Mouse (Mus musculus): Measurements from ENCODE around the gene Rbfox1. TPM values are rescaled to one million over a fixed set of nuclear protein-coding genes. Genes with fewer than 3 reads are reported as not detected.

Rbfox1 gene
- polyA plus RNA-seq, 1 experiment from 2014 or later: 1.6 TPM

DNA sequence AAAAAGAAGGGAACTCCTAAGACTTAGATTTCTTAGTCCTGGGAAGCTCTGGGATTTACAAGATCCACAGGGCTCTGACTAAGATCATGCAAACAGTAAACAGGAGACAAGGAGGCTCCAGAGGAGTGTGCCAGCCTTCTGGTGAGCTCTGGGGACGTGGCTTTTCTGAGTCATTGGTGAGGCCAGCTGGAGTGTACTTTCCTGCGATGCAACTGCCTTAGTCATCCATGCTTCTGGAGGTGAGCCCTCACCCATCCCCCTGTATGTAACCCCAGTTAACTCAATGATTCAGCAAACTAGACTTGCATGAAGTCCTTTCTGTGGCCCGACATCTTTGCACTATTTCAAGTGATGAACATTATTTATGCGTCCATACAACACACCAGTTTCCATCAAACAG is 1078.4 kb downstream of the Rbfox1 start:
- 78% methylated on average over 4 of the region's 4 CpGs for WGBS
- no peaks in the 10 kb centered on the region for H3K36me3 ChIP-seq (ENCODE audit: control insufficient read depth, insufficient read depth, low read length)
- H3K9ac ChIP-seq (ENCODE audit: low read length): no peak overlapping the region
- H3K9me3 ChIP-seq (ENCODE audit: control insufficient read depth, low read length): no peaks in the 10 kb centered on the region
- no peak overlapping the region for H3K4me3 ChIP-seq (ENCODE audit: low read length)
- no peak overlapping the region for H3K27ac ChIP-seq (ENCODE audit: low read length)
- no peaks in the 10 kb centered on the region for H3K4me1 ChIP-seq (replicated peaks; ENCODE audit: control insufficient read depth, insufficient read depth, low read length)
- H3K27me3 ChIP-seq (ENCODE audit: control insufficient read depth, insufficient read depth, low read depth, low read length): no peaks in the 10 kb centered on the region
- H3K4me2 ChIP-seq (ENCODE audit: low read depth, low read length): no peak overlapping the region
- ATAC-seq (ENCODE audit: low read depth): no peak

DNA sequence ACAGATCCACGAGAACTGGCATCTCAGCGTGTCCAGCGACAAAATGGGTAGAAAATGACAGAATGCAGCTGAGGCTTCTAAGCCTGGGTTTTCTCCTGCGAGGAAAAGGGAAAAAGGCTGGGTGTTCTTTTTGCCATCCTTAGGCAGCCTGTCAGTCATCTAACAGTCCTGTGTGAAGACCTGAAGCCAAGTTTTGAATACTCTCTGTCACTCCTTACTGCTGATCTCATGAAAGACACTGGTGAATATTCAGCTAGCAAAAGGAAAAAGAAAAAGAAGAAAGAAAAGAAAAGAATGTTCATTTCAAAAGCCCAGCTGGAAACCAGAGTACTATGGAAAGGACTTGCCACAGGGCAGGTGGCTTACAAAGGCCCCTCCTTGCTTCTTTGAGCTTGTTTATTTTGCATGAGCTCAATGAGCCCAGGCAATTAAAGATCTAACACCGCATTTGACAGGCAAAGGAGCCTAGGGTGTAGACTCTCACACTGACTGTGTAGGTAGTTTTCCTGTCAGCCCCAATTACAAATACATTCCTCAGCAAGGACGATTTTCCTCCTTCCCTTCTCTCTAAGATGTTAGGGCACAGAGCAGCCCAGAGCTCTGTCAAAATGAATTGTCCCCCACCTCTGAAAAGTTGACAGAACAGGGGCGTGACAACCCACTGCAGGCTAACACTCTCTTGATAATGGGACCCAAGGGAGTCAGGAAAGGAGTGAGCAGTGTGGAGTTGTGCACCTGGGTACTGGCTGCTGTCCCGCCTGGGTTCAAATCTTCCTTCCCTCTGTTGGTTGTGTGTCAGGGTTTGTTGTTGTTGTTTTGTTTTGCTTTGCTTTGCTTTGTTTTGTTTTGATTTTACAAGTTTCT is 1079.8 kb downstream of the Rbfox1 start:
- Histone ChIP-seq H3K27ac (ENCODE audit: low read length) (no peak overlapping the region), H3K9ac (ENCODE audit: low read length) (no peak overlapping the region)
- 17% methylated on average over 8 of the region's 8 CpGs for WGBS

DNA sequence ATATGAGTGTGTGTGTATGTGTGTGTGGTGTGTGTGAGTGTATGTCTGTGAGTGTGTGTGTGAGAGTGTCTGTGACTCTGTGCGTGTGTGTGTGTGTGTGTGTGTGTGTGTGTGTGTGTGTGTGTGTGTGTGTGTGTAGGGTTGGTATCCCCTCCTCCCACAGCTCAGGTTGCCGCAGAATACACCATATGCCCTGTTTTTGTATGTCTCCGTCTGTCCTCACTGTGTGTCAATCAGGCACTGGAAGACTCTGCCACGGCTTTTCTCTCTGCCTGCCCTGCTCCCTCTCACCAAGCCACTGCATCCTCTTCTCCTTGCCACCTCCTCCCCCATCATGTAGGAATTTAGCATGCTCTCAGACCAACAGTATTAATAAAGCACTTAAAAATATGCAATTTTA is 1084.8 kb downstream of the Rbfox1 start:
- Histone ChIP-seq H3K36me3 (ENCODE audit: control insufficient read depth, insufficient read depth, low read length) (no peaks in the 10 kb centered on the region), H3K9me3 (ENCODE audit: control insufficient read depth, low read length) (no peaks in the 10 kb centered on the region), H3K27me3 (ENCODE audit: control insufficient read depth, insufficient read depth, low read depth, low read length) (no peaks in the 10 kb centered on the region), H3K4me1 (replicated peaks; ENCODE audit: control insufficient read depth, insufficient read depth, low read length) (no peaks in the 10 kb centered on the region), H3K4me3 (ENCODE audit: low read length) (no peak overlapping the region), H3K9ac (ENCODE audit: low read length) (no peak overlapping the region), H3K27ac (ENCODE audit: low read length) (no peak overlapping the region), H3K4me2 (ENCODE audit: low read depth, low read length) (no peak overlapping the region)
- 44% methylated on average over 3 of the region's 4 CpGs for WGBS
- ATAC-seq (ENCODE audit: low read depth): no peak

More for the DNA sequence above, 1079.8 kb downstream of the Rbfox1 start:
- no peak overlapping the region for H3K4me2 ChIP-seq (ENCODE audit: low read depth, low read length)
- H3K9me3 ChIP-seq (ENCODE audit: control insufficient read depth, low read length): no peaks in the 10 kb centered on the region
- no peak overlapping the region for H3K4me3 ChIP-seq (ENCODE audit: low read length)
- H3K4me1 ChIP-seq (replicated peaks; ENCODE audit: control insufficient read depth, insufficient read depth, low read length): no peaks in the 10 kb centered on the region
- no peaks in the 10 kb centered on the region for H3K27me3 ChIP-seq (ENCODE audit: control insufficient read depth, insufficient read depth, low read depth, low read length)
- no peaks in the 10 kb centered on the region for H3K36me3 ChIP-seq (ENCODE audit: control insufficient read depth, insufficient read depth, low read length)
- ATAC-seq (ENCODE audit: low read depth): no peak

DNA sequence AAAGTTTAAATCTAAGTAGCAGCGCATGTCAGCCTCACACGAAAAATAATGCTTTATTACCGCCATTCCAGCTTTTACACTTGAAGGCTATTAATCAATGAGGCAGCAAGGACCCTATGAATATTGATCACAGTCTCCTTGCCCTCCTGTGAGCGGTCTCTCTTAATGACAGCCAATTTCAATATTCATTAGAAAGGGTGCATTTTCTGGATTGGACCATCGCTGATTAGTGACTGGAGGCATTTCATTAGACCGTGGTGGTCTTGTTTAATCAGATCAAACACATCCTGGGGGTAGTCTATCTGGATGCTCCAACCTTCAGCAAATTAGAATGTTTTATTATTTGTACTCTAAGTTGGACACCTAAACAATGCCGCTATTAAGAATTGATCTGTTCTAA is 1091.2 kb downstream of the Rbfox1 start:
- Histone ChIP-seq H3K4me1 (replicated peaks; ENCODE audit: control insufficient read depth, insufficient read depth, low read length) (no peaks in the 10 kb centered on the region), H3K4me3 (ENCODE audit: low read length) (no peak overlapping the region), H3K9me3 (ENCODE audit: control insufficient read depth, low read length) (no peaks in the 10 kb centered on the region), H3K27ac (ENCODE audit: low read length) (no peak overlapping the region), H3K27me3 (ENCODE audit: control insufficient read depth, insufficient read depth, low read depth, low read length) (no peaks in the 10 kb centered on the region), H3K4me2 (ENCODE audit: low read depth, low read length) (no peak overlapping the region), H3K9ac (ENCODE audit: low read length) (no peak overlapping the region), H3K36me3 (ENCODE audit: control insufficient read depth, insufficient read depth, low read length) (no peaks in the 10 kb centered on the region)
- 84% methylated on average over 7 of the region's 7 CpGs for WGBS
- no peak for ATAC-seq (ENCODE audit: low read depth)

DNA sequence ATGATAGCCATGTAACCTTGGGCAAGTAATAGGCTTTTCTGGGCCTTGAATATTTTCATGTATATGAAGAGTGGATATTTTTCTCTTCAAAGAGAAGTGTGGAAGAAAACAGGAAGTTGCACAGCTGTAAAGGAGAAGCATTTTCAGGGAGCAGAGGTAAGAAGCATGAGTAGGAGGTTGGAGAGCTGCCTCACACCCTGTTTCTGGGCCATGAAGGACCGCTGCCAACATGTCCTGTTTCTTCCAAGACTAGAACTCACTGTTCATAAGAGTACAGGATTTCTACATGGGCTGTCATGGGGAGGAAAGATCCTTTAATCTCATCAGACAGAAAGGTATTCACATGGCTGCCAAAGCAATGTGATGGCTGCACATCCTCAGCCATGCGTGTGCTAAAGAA is 1098.8 kb downstream of the Rbfox1 start:
- 86% methylated on average over 2 of the region's 2 CpGs for WGBS
- no peak for ATAC-seq (ENCODE audit: low read depth)

DNA sequence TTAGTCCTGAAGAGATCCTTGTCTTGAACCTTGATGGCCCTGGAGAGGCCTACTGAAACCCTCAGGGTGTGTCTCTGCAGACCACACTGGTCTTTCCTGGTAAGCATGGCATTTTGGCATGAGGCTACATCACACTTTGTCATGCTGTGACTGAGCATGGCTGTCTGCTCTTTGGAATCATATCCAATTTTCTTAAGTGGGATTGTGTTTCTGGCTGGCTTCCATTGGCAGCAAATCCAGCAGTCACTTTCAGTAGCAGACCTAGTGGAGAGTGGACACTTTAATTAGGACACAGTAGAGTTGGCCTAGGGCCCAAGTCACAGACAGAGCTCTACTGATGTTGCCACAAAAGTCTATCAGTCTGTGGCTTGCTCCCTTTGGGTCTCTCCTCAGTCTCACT is 1100.9 kb downstream of the Rbfox1 start:
- H3K4me1 ChIP-seq (replicated peaks; ENCODE audit: control insufficient read depth, insufficient read depth, low read length): peaks cover 4% of the 10 kb centered on the region; the same call in 1 of the 2 replicates
- H3K9ac ChIP-seq (ENCODE audit: low read length): no peak overlapping the region
- H3K36me3 ChIP-seq (ENCODE audit: control insufficient read depth, insufficient read depth, low read length): no peaks in the 10 kb centered on the region
- no peaks in the 10 kb centered on the region for H3K27me3 ChIP-seq (ENCODE audit: control insufficient read depth, insufficient read depth, low read depth, low read length)
- H3K27ac ChIP-seq (ENCODE audit: low read length): peak overlapping the region; percentile 45; the same call in 1 of the 2 replicates
- no peak overlapping the region for H3K4me2 ChIP-seq (ENCODE audit: low read depth, low read length)
- no peak overlapping the region for H3K4me3 ChIP-seq (ENCODE audit: low read length)
- no peaks in the 10 kb centered on the region for H3K9me3 ChIP-seq (ENCODE audit: control insufficient read depth, low read length)
- peak; percentile 93 for ATAC-seq (ENCODE audit: low read depth)

More for the DNA sequence above, 1098.8 kb downstream of the Rbfox1 start:
- Histone ChIP-seq H3K9me3 (ENCODE audit: control insufficient read depth, low read length) (no peaks in the 10 kb centered on the region), H3K9ac (ENCODE audit: low read length) (no peak overlapping the region), H3K36me3 (ENCODE audit: control insufficient read depth, insufficient read depth, low read length) (no peaks in the 10 kb centered on the region), H3K27me3 (ENCODE audit: control insufficient read depth, insufficient read depth, low read depth, low read length) (no peaks in the 10 kb centered on the region), H3K4me2 (ENCODE audit: low read depth, low read length) (no peak overlapping the region), H3K4me1 (replicated peaks; ENCODE audit: control insufficient read depth, insufficient read depth, low read length) (peaks cover 4% of the 10 kb centered on the region; the same call in 1 of the 2 replicates), H3K4me3 (ENCODE audit: low read length) (no peak overlapping the region), H3K27ac (ENCODE audit: low read length) (no peak overlapping the region)

DNA sequence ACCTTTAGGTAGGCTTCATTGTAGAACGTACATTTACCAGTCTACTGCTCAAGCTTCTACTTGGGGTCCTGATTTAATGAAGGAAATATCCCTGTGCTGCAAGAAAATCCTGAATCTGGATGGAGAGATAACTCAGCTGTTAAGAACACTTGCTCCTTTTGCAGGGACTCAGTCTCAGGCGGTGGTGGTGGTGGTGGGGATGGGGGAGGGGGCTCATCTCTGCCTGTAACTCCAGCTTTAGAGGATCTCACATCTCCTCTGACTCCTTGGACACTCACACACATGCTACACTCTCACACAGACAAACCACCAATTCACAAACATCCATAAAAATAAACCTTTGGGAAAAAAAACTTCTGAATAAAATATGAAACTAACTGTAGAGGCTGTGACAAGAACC is 1101.3 kb downstream of the Rbfox1 start:
- no peaks in the 10 kb centered on the region for H3K36me3 ChIP-seq (ENCODE audit: control insufficient read depth, insufficient read depth, low read length)
- H3K27me3 ChIP-seq (ENCODE audit: control insufficient read depth, insufficient read depth, low read depth, low read length): no peaks in the 10 kb centered on the region
- no peak overlapping the region for H3K9ac ChIP-seq (ENCODE audit: low read length)
- H3K4me1 ChIP-seq (replicated peaks; ENCODE audit: control insufficient read depth, insufficient read depth, low read length): peaks cover 4% of the 10 kb centered on the region; the same call in 1 of the 2 replicates
- H3K27ac ChIP-seq (ENCODE audit: low read length): peak overlapping the region; percentile 36; the same call in 1 of the 2 replicates
- peak; percentile 58 for ATAC-seq (ENCODE audit: low read depth)
- WGBS: 42% methylated on average over 2 of the region's 2 CpGs
- no peak overlapping the region for H3K4me2 ChIP-seq (ENCODE audit: low read depth, low read length)
- H3K9me3 ChIP-seq (ENCODE audit: control insufficient read depth, low read length): no peaks in the 10 kb centered on the region
- H3K4me3 ChIP-seq (ENCODE audit: low read length): no peak overlapping the region

DNA sequence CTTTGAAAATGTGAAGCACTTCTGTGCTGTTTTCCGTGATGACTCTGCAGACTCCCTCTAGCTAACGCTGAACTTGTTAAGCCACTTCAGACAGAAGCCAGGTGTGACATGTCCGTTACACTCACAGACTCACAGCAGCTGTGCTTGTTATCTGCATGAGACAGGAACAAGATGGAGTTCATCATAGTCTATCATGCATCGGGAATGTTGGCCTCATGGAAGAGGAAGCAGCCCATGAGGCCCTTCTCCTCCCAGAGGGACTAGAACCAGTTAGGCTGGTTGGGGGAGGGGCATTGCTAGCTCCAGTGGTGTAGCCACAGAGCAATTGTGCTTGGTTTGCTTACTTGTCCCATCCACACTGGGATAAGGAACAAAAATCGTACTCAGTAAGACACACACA is 1107.1 kb downstream of the Rbfox1 start:
- H3K4me1 ChIP-seq (replicated peaks; ENCODE audit: control insufficient read depth, insufficient read depth, low read length): no peaks in the 10 kb centered on the region
- H3K4me2 ChIP-seq (ENCODE audit: low read depth, low read length): no peak overlapping the region
- H3K27ac ChIP-seq (ENCODE audit: low read length): no peak overlapping the region
- peaks cover 3% of the 10 kb centered on the region; the same call in 1 of the 2 replicates for H3K9me3 ChIP-seq (ENCODE audit: control insufficient read depth, low read length)
- ATAC-seq (ENCODE audit: low read depth): peak; percentile 95
- WGBS: 27% methylated on average over 5 of the region's 5 CpGs
- no peaks in the 10 kb centered on the region for H3K36me3 ChIP-seq (ENCODE audit: control insufficient read depth, insufficient read depth, low read length)
- no peak overlapping the region for H3K9ac ChIP-seq (ENCODE audit: low read length)
- no peaks in the 10 kb centered on the region for H3K27me3 ChIP-seq (ENCODE audit: control insufficient read depth, insufficient read depth, low read depth, low read length)
- no peak overlapping the region for H3K4me3 ChIP-seq (ENCODE audit: low read length)

DNA sequence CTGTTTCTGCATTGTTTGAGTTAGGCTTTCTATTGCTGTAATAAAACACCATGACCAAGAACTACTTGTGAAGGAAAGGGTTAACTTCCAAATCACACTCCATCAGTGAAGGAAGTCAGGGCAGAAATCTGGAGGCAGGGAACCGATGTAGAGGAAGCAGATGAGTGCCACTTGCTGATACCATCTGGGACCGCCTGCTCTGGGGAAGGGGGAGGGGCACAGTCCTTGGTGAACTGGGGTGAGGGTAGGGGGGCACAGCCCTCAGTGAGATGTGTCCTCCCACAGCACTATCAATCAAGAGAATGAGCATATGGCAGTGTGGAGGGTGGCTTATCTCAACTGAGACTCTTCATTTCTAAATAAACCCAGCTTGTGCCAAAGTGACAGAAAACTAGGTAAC is 1108.0 kb downstream of the Rbfox1 start:
- peak; percentile 35; the same call in 1 of the 2 replicates for ATAC-seq (ENCODE audit: low read depth)
- H3K36me3 ChIP-seq (ENCODE audit: control insufficient read depth, insufficient read depth, low read length): no peaks in the 10 kb centered on the region
- H3K4me2 ChIP-seq (ENCODE audit: low read depth, low read length): no peak overlapping the region
- H3K27me3 ChIP-seq (ENCODE audit: control insufficient read depth, insufficient read depth, low read depth, low read length): no peaks in the 10 kb centered on the region
- 3% methylated on average over 2 of the region's 2 CpGs for WGBS
- no peaks in the 10 kb centered on the region for H3K4me1 ChIP-seq (replicated peaks; ENCODE audit: control insufficient read depth, insufficient read depth, low read length)
- H3K4me3 ChIP-seq (ENCODE audit: low read length): no peak overlapping the region
- H3K9ac ChIP-seq (ENCODE audit: low read length): no peak overlapping the region
- peaks cover 3% of the 10 kb centered on the region; the same call in 1 of the 2 replicates for H3K9me3 ChIP-seq (ENCODE audit: control insufficient read depth, low read length)
- no peak overlapping the region for H3K27ac ChIP-seq (ENCODE audit: low read length)

All from lung, embryonic 16.5 days (tissue).